Mouse (Mus musculus): ENCODE measurements around the gene Farp2.
A peak's percentile ranks its signal among the peaks of the same experiment; 100 is the strongest.

DNA sequence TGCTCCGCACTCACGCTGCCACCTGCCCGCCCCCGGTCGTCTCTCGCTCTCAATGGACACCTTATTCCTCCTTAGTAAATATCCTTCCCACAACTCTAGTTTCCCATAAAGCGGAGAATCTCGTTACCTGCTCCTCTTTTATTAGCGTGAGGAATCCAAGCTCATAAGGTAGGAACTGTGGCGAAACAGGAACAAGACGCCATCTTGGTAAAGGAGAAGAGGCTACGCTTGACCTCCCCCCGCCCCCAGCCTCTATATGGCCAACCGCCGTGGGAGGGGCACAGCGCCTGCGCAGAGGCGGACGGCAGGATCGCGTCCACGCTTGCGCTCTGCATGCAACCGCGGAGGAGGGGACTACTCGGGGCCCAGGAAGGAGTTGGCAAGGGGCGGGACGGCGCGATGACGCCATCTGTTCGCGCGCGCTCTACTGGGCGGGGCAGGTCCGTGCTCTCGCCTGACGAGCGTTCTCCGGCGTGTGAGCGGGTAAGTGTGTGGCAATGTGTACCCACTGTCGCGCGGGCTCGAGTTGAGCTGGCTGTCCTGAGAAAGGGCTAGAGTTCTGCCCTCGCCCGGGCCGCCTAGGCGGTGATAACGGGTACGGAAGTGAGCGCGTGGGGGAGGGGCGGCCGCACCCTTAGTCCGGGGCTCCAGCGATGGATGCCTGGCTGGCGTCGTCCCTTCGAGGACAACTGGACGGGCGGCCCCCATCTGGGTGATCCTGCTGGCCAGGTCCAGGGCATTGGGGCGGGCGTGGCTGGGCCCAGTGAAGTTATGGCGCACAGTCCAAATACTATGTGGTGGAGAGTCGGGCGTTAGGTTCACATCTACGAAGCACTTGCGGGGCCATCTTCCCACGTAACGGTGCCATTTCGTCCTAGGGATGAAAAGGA lies 33.0 kb upstream of the Farp2 start, which contains the start of gene Hdlbp:
- TF ChIP-seq CHD2 (IDR thresholded peaks at IDR 0.05; ENCODE audit: low read depth, low read length) (no peak), HCFC1 (IDR thresholded peaks at IDR 0.05; ENCODE audit: borderline replicate concordance, insufficient read depth, low read length) (peak; percentile 71), MAFK (IDR thresholded peaks at IDR 0.05; ENCODE audit: insufficient read depth, low read depth, low read length) (no peak), ZC3H11A (IDR thresholded peaks at IDR 0.05; ENCODE audit: borderline replicate concordance, low read depth, low read length) (no peak), ZNF384 (IDR thresholded peaks at IDR 0.05; ENCODE audit: low read depth, low read length) (no peak)

All from ES-E14 (cell line).